Comparison of ENCODE assay signal across 9 mouse cellular contexts in the genomic region with DNA sequence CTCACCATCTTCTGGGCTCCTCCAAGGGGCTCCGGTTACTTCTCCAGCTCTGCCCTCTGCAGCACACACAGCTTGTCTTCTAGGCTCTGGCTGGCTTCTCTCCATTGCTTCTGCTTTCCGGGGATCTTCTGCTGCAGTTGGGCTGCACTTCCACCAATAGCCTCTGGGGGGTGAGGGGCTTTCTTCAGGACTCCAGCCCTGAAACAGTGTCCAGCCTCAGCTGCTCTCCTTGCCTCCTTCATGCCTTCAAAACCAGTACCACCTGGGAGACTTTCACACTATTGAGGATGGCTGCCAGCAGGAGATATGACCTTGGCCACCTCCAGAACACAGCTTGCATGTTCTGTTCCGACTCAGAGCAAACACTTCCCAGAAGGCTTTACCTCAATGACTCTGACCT.
DNase-seq lines count a peak whose midpoint lies in the region; ATAC-seq lines count a peak whose summit lies in the region.
"Had no signal": no experiment of that assay in that cellular context is flagged by ENCODE, and none has a peak within 500 bp of the region (broad histone marks: within the 10 kb centered on the region; RNA-seq: fewer than 3 reads in every experiment).

No protein-coding gene starts in this region.

- DNase-seq in heart, embryonic 10.5 days (ENCODE audit: low spot score) = peak; percentile 71
- peak; percentile 10 for DNase-seq in ovary, postnatal 36 days (ENCODE audit: low spot score)
- DNase-seq in ovary, adult 18-20 months (ENCODE audit: low spot score) = no peak
- DNase-seq in embryonic facial prominence, embryonic 11.5 days (ENCODE audit: low spot score) = peak; percentile 47
- DNase-seq in thymus, postnatal 14 days = peak; percentile 21
- DNase-seq in gastrocnemius, postnatal 4 days (ENCODE audit: low spot score in 2 of 2) = no peak
- DNase-seq in cerebellum, adult 9-10 months = no peak

- H3K4me1 ChIP-seq in heart, embryonic 10.5 days = no peaks in the 10 kb centered on the region
- no peaks in the 10 kb centered on the region for H3K4me1 ChIP-seq in heart, embryonic 11.5 days (ENCODE audit: control insufficient read depth, insufficient read depth, low read length)
- no peaks in the 10 kb centered on the region for H3K4me1 ChIP-seq in embryonic facial prominence, embryonic 11.5 days (ENCODE audit: control insufficient read depth, insufficient read depth, low read length)
- H3K4me1 ChIP-seq: limb, embryonic 13.5 days had no signal

- no peaks in the 10 kb centered on the region for H3K36me3 ChIP-seq in heart, embryonic 10.5 days
- no peaks in the 10 kb centered on the region for H3K36me3 ChIP-seq in heart, embryonic 11.5 days (ENCODE audit: control insufficient read depth, insufficient read depth, low read length)
- no peaks in the 10 kb centered on the region for H3K36me3 ChIP-seq in embryonic facial prominence, embryonic 11.5 days (replicated peaks; ENCODE audit: control insufficient read depth, insufficient read depth, low read depth, low read length)
- H3K36me3 ChIP-seq: limb, embryonic 13.5 days had no signal

- no peak overlapping the region for H3K4me3 ChIP-seq in heart, embryonic 10.5 days
- no peak overlapping the region for H3K4me3 ChIP-seq in heart, embryonic 11.5 days (ENCODE audit: low read depth, low read length)
- H3K4me3 ChIP-seq in embryonic facial prominence, embryonic 11.5 days (ENCODE audit: low read depth, low read length) = no peak overlapping the region
- H3K4me3 ChIP-seq: limb, embryonic 13.5 days had no signal

- WGBS in heart, embryonic 10.5 days = 59% methylated on average over 3 of the region's 3 CpGs
- 72% methylated on average over 3 of the region's 3 CpGs for WGBS in heart, embryonic 11.5 days (ENCODE audit: insufficient replicate concordance)
- 69% methylated on average over 3 of the region's 3 CpGs for WGBS in embryonic facial prominence, embryonic 11.5 days

- ATAC-seq in heart, embryonic 11.5 days (replicated peaks; ENCODE audit: insufficient number of reproducible peaks, low FRiP score, low TSS enrichment) = no peak
- ATAC-seq in embryonic facial prominence, embryonic 11.5 days (replicated peaks; ENCODE audit: insufficient number of reproducible peaks, low FRiP score, low TSS enrichment, low read depth) = no peak

- H3K27me3 ChIP-seq in heart, embryonic 10.5 days (ENCODE audit: insufficient read depth, poor library complexity, severe bottlenecking) = no peaks in the 10 kb centered on the region
- no peaks in the 10 kb centered on the region for H3K27me3 ChIP-seq in heart, embryonic 11.5 days (ENCODE audit: control insufficient read depth, insufficient read depth, low read length)
- H3K27me3 ChIP-seq in embryonic facial prominence, embryonic 11.5 days (ENCODE audit: control insufficient read depth, insufficient read depth, low read length) = no peaks in the 10 kb centered on the region
- H3K27me3 ChIP-seq: limb, embryonic 13.5 days had no signal

- H3K9ac ChIP-seq in heart, embryonic 11.5 days (ENCODE audit: low read depth, low read length) = no peak overlapping the region
- no peak overlapping the region for H3K9ac ChIP-seq in embryonic facial prominence, embryonic 11.5 days (replicated peaks; ENCODE audit: low read length)
- H3K9ac ChIP-seq: limb, embryonic 13.5 days had no signal

- H3K9me3 ChIP-seq in heart, embryonic 10.5 days = no peaks in the 10 kb centered on the region
- H3K9me3 ChIP-seq in heart, embryonic 11.5 days (replicated peaks; ENCODE audit: control insufficient read depth, low read length) = peaks cover 2% of the 10 kb centered on the region; the same call in 1 of the 2 replicates
- H3K9me3 ChIP-seq in embryonic facial prominence, embryonic 11.5 days (replicated peaks; ENCODE audit: control insufficient read depth, low read length) = no peaks in the 10 kb centered on the region

- no peak overlapping the region for H3K4me2 ChIP-seq in heart, embryonic 11.5 days
- H3K4me2 ChIP-seq in embryonic facial prominence, embryonic 11.5 days (ENCODE audit: low read depth, low read length) = no peak overlapping the region
- H3K4me2 ChIP-seq: limb, embryonic 13.5 days had no signal

- H3K27ac ChIP-seq in heart, embryonic 10.5 days = no peak overlapping the region
- no peak overlapping the region for H3K27ac ChIP-seq in heart, embryonic 11.5 days (ENCODE audit: low read depth, low read length)
- H3K27ac ChIP-seq in embryonic facial prominence, embryonic 11.5 days (replicated peaks; ENCODE audit: low read depth, low read length) = no peak overlapping the region
- H3K27ac ChIP-seq: limb, embryonic 13.5 days had no signal

Comparison
In these comparisons a context has a peak if more than half of its experiments do, and no peak if none do; other contexts are left out.
1. DNase-seq: peak in heart, embryonic 10.5 days (single experiment), ovary, postnatal 36 days (single experiment), embryonic facial prominence, embryonic 11.5 days (single experiment) and thymus, postnatal 14 days (single experiment); none in ovary, adult 18-20 months (single experiment), gastrocnemius, postnatal 4 days (0 of 2) and cerebellum, adult 9-10 months (single experiment).